Mouse (Mus musculus) MEL (cell line): ENCODE measurements around the gene Scn1a.

Experiments used
- CTCF ChIP-seq, 3 experiments: IDR thresholded peaks in 2 of 3; conservative IDR thresholded peaks in 1 of 3; 2 replicates each; pipeline ENCODE4 v1.5.1; 2011 to 2012; ENCODE audit warnings: low read length in 3 of 3, low read depth in 2 of 3, mild to moderate bottlenecking in 2 of 3, improper control_type of control experiment in 1 of 3, inconsistent platforms in 1 of 3, mixed read lengths in 1 of 3, moderate library complexity in 1 of 3; ENCODE audit not compliant: control insufficient read depth in 1 of 3, insufficient read depth in 1 of 3, poor library complexity in 1 of 3, severe bottlenecking in 1 of 3
- EP300 ChIP-seq, 2 experiments: IDR thresholded peaks; 2 replicates each; pipeline ENCODE4 v1.6.1; 2011; ENCODE audit warnings: improper control_type of control experiment in 2 of 2, low read length in 2 of 2, low read depth in 1 of 2, mild to moderate bottlenecking in 1 of 2
- GATA1 ChIP-seq: IDR thresholded peaks from 2 replicates; pipeline ENCODE4 v1.6.1; 2011; ENCODE audit warnings: low read depth, low read length, improper control_type of control experiment
- POLR2A ChIP-seq, 2 experiments: IDR thresholded peaks; 2 replicates each; pipeline ENCODE4 v1.6.1; 2011 to 2012; ENCODE audit warnings: low read length in 2 of 2, mild to moderate bottlenecking in 2 of 2, control low read depth in 1 of 2, improper control_type of control experiment in 1 of 2, low read depth in 1 of 2, moderate library complexity in 1 of 2; ENCODE audit not compliant: control insufficient read depth in 1 of 2, insufficient read depth in 1 of 2, poor library complexity in 1 of 2
- SIN3A ChIP-seq: IDR thresholded peaks from 2 replicates; pipeline ENCODE4 v1.6.1; 2012; ENCODE audit warnings: low read length, improper control_type of control experiment, inconsistent platforms
- TBP ChIP-seq: IDR thresholded peaks from 2 replicates; pipeline ENCODE4 v1.8.0; 2011; ENCODE audit warnings: low read depth, low read length, improper control_type of control experiment
- ZMIZ1 ChIP-seq: IDR thresholded peaks from 2 replicates; pipeline ENCODE4 v1.6.1; 2012; ENCODE audit warnings: low read depth, mild to moderate bottlenecking, inconsistent platforms, low read length, improper control_type of control experiment, moderate library complexity

GRCm38 (mm10) chr2:66336396-66336795 lies 104.2 kb downstream of the Scn1a start:
- TF ChIP-seq EP300 (IDR thresholded peaks at IDR 0.05; ENCODE audit: low read depth in 1 of 2, low read length in 2 of 2) (no peak), TBP (no peak), ZMIZ1 (no peak), POLR2A (IDR thresholded peaks at IDR 0.05; ENCODE audit: control insufficient read depth in 1 of 2, insufficient read depth in 1 of 2, low read depth in 1 of 2, low read length in 2 of 2, poor library complexity in 1 of 2) (no peak), SIN3A (no peak), GATA1 (no peak), CTCF (IDR thresholded peaks at IDR 0.05 in 2 of 3, conservative IDR thresholded peaks at IDR 0.05 in 1 of 3; ENCODE audit: control insufficient read depth in 1 of 3, insufficient read depth in 1 of 3, low read depth in 2 of 3, low read length in 3 of 3, poor library complexity in 1 of 3, severe bottlenecking in 1 of 3) (no peak)
